Mouse (Mus musculus) layer of hippocampus, adult 11-12 months (tissue): ENCODE data around the gene Crls1.

Experiments used
- DNase-seq: peaks from one replicate; pipeline ENCODE4 v3.0.0; 2022; ENCODE audit warnings: low spot score

Gene Crls1

GRCm38 (mm10) chr2:132846407-132847358, at the start of gene Crls1:
Gene Crls1 (plus strand): TSS chr2:132846666.
- DNase-seq = peak; percentile 95

- no peak for DNase-seq
Observed at GRCm38 (mm10) chr2:132802976-132803375, 43.5 kb upstream of the Crls1 start.

- DNase-seq = peak; percentile 90
Observed at GRCm38 (mm10) chr2:132815608-132816314, 30.7 kb upstream of the Crls1 start, which contains the start of the genes Trmt6 and Mcm8. Gene Trmt6 (minus strand): TSS chr2:132816055. Gene Mcm8 (plus strand): TSS chr2:132816141.

GRCm38 (mm10) chr2:132841071-132841470, 5.4 kb upstream of the Crls1 start:
- no peak for DNase-seq

- no peak for DNase-seq
Observed at GRCm38 (mm10) chr2:132847581-132847980, 1.1 kb downstream of the Crls1 start.

- DNase-seq = no peak
Observed at GRCm38 (mm10) chr2:132848361-132848760, 1.9 kb downstream of the Crls1 start.

- peak; percentile 30 for DNase-seq
Observed at GRCm38 (mm10) chr2:132849141-132849540, 2.7 kb downstream of the Crls1 start.

GRCm38 (mm10) chr2:132853051-132853450, 6.6 kb downstream of the Crls1 start:
- DNase-seq = no peak

GRCm38 (mm10) chr2:132856333-132856732, 9.9 kb downstream of the Crls1 start:
- DNase-seq = no peak

- no peak for DNase-seq
Observed at GRCm38 (mm10) chr2:132860435-132860834, 14.0 kb downstream of the Crls1 start.

GRCm38 (mm10) chr2:132861456-132861855, 15.0 kb downstream of the Crls1 start:
- no peak for DNase-seq

- DNase-seq = no peak
Observed at GRCm38 (mm10) chr2:132863325-132863724, 16.9 kb downstream of the Crls1 start.

GRCm38 (mm10) chr2:132867521-132867920, 21.1 kb downstream of the Crls1 start:
- no peak for DNase-seq

- DNase-seq = no peak
Observed at GRCm38 (mm10) chr2:132869682-132870081, 23.2 kb downstream of the Crls1 start.

- no peak for DNase-seq
Observed at GRCm38 (mm10) chr2:132870286-132870685, 23.8 kb downstream of the Crls1 start.

GRCm38 (mm10) chr2:132871663-132872062, 25.2 kb downstream of the Crls1 start:
- no peak for DNase-seq

GRCm38 (mm10) chr2:132873657-132874326, 27.3 kb downstream of the Crls1 start:
- DNase-seq = no peak

GRCm38 (mm10) chr2:132876991-132877390, 30.5 kb downstream of the Crls1 start:
- no peak for DNase-seq

GRCm38 (mm10) chr2:132879261-132880044, 33.0 kb downstream of the Crls1 start:
- no peak for DNase-seq

- DNase-seq = no peak
Observed at GRCm38 (mm10) chr2:132880844-132881645, 34.6 kb downstream of the Crls1 start, which contains the start of gene Lrrn4. Gene Lrrn4 (minus strand): TSS chr2:132880891.
